Mouse (Mus musculus): ENCODE measurements around the gene Bnipl. TPM values are rescaled to one million over a fixed set of nuclear protein-coding genes. Genes with fewer than 3 reads are reported as not detected.
A peak's percentile ranks its signal among the peaks of the same experiment; 100 is the strongest.
"Not testable (repeated sequence)": the region's sequence is repeated elsewhere in the genome, so short reads cannot be mapped to it uniquely, and the experiment has no call there.

Gene Bnipl
- total RNA-seq, 2 experiments from 2014 or later = 0.46 TPM; not detected in 1

- peak; percentile 92 for DNase-seq (ENCODE audit: low spot score in 2 of 2)
Measured at GRCm38 (mm10) chr3:95217255-95218134, 33.5 kb downstream of the Bnipl start, which contains the start of gene Gabpb2. Gene Gabpb2 (minus strand): TSS chr3:95217916.

DNA sequence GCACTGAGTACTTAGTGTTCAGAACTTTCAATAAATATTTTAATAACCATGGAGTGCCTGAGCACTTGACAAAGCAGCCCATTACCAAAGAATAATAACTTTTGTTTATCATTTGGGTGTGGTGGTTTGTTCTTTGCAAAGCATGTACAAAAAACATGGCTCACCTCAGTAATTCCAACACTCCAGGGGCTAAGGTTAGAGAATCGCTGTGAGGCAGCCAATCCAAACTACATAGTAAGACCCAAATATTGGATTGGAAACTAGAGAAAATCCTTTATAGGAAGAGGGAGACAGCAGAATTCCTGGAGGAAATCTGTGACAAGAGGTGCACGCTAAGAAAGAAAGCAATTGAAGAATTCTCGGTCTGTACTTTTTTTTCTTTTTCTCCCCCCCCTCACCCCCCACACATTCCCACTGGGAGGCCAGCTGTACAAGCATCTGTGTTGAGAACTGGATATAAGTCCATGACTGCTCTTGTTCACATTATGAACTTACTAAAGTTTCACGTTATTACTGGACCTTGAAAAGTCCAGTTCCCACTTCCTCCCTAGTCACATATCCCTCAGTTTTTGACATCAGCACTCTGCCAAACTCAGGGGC lies 34.2 kb downstream of the Bnipl start:
- DNase-seq (ENCODE audit: low spot score in 2 of 2) = no peak

GRCm38 (mm10) chr3:95213609-95213975 lies 37.4 kb downstream of the Bnipl start:
- DNase-seq (ENCODE audit: low spot score in 2 of 2) = no peak

GRCm38 (mm10) chr3:95212889-95213608 lies 37.9 kb downstream of the Bnipl start:
- DNase-seq (ENCODE audit: low spot score in 2 of 2) = not testable (repeated sequence)

GRCm38 (mm10) chr3:95210585-95210984 lies 40.4 kb downstream of the Bnipl start:
- DNase-seq (ENCODE audit: low spot score in 2 of 2) = no peak

- no peak for DNase-seq (ENCODE audit: low spot score in 2 of 2)
Measured at GRCm38 (mm10) chr3:95208286-95208685, 42.7 kb downstream of the Bnipl start.

- peak in 1 of 2 experiments; percentile 63 for DNase-seq (ENCODE audit: low spot score in 2 of 2)
Measured at GRCm38 (mm10) chr3:95203880-95204279, 47.1 kb downstream of the Bnipl start.

GRCm38 (mm10) chr3:95200562-95200961 lies 50.4 kb downstream of the Bnipl start:
- peak in 1 of 2 experiments; percentile 50 for DNase-seq (ENCODE audit: low spot score in 2 of 2)

DNA sequence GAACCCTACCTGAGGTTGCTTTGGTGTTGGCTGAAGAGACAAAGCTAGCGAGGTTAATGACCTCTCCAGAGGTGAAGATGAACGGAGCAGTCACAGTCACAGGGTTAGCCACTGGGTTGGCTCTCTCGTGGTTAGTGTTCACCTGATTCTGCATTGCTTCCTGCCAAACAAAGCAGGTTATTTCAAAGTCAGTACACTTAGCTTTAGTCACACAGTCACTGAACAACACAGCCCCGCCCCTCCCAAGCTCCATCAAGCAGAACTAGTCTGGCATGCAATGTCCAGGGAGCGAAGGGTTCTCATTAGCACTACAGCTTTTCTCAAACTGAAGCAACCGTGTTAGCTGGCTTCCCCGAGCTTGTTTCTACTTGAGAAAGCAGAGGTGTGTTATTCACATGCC lies 50.9 kb downstream of the Bnipl start:
- no peak for DNase-seq (ENCODE audit: low spot score in 2 of 2)

GRCm38 (mm10) chr3:95199101-95199500 lies 51.9 kb downstream of the Bnipl start:
- no peak for DNase-seq (ENCODE audit: low spot score in 2 of 2)

DNA sequence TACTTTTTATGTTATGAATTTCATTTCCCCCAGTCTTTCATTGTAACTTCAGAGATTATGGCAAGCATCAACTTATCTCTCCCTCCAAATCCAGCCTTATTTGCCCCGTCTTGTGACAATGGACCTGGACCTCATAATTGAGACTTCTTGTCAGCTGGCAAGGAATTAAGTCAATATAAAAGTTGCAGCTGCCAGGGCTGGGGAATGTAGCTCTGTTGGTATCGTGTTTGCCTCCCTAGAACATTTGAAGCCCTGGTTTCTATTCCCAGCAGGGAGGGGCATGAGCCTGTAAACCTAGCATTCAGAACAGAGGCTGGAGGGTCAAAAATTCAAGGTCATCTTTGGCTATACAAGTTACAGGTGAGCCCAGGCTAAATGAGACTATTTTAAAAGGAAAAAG lies 55.2 kb downstream of the Bnipl start:
- DNase-seq (ENCODE audit: low spot score in 2 of 2) = no peak

- DNase-seq (ENCODE audit: low spot score in 2 of 2) = no peak
Measured at GRCm38 (mm10) chr3:95194721-95195135, 56.3 kb downstream of the Bnipl start.

Other genes starting within 250 kb of the Bnipl start
- gene Zfp687, start 235.7 kb downstream of the Bnipl start, total RNA-seq (2021) = 10 to 100 TPM; 26.6 to 28.6 TPM
- 100 to 1,000 TPM; 155 TPM for gene Psmd4, start 208.6 kb downstream of the Bnipl start, total RNA-seq (2021)
- 10 to 100 TPM; 46.3 to 51.5 TPM for gene Pip5k1a, start 144.3 kb downstream of the Bnipl start, total RNA-seq (2021)
- gene Vps72, start 140.2 kb downstream of the Bnipl start, total RNA-seq (2021) = 10 to 100 TPM; 40.8 to 45.3 TPM
- gene Tmod4, start 126.7 kb downstream of the Bnipl start, total RNA-seq (2021) = 1 to 10 TPM in 1 of 2 experiments, under 1 TPM in 1; 0.83 to 1.5 TPM
- 10 to 100 TPM; 39.6 to 41.2 TPM for gene Scnm1, start 117.2 kb downstream of the Bnipl start, total RNA-seq (2021)
- 10 to 100 TPM; 22.5 to 22.8 TPM for gene Lysmd1, start 117.1 kb downstream of the Bnipl start, total RNA-seq (2021)
- gene Tnfaip8l2, start 108.8 kb downstream of the Bnipl start, total RNA-seq (2021) = 1 to 10 TPM; 2.3 to 3.0 TPM
- 10 to 100 TPM; 48.6 to 52.6 TPM for gene Sema6c, start 90.7 kb downstream of the Bnipl start, total RNA-seq (2021)
- 10 to 100 TPM; 10.5 to 11.8 TPM for gene Gabpb2, start 33.3 kb downstream of the Bnipl start, total RNA-seq (2021)
- gene Cdc42se1, start 22.5 kb downstream of the Bnipl start, total RNA-seq (2021) = 10 to 100 TPM; 85.9 to 87.3 TPM
- gene Mllt11, start 19.0 kb downstream of the Bnipl start, total RNA-seq (2021) = 100 to 1,000 TPM; 496 to 516 TPM
- not detected for gene Gm128, start 9.6 kb downstream of the Bnipl start, total RNA-seq (2021)
- 10 to 100 TPM; 26.2 to 28.5 TPM for gene Mindy1, start 30.2 kb upstream of the Bnipl start, total RNA-seq (2021)
- gene Prune1, start 30.9 kb upstream of the Bnipl start, total RNA-seq (2021) = 10 to 100 TPM; 26.8 to 26.9 TPM
- under 1 TPM; 0.51 to 0.95 TPM for gene Anxa9, start 56.0 kb upstream of the Bnipl start, total RNA-seq (2021)
- gene Cers2, start 63.6 kb upstream of the Bnipl start, total RNA-seq (2021) = 10 to 100 TPM; 60.8 to 62.0 TPM
- gene Setdb1, start 106.0 kb upstream of the Bnipl start, total RNA-seq (2021) = 10 to 100 TPM; 40.7 to 40.8 TPM
- not detected for gene 4930558C23Rik, start 151.6 kb upstream of the Bnipl start, total RNA-seq (2021)
- gene Arnt, start 183.2 kb upstream of the Bnipl start, total RNA-seq (2021) = 10 to 100 TPM; 35.7 to 36.9 TPM
- gene Ctsk, start 248.1 kb upstream of the Bnipl start, total RNA-seq (2021) = 1 to 10 TPM; 7.1 to 8.0 TPM